Mouse (Mus musculus): ENCODE measurements around the gene Gm28551. TPM values are rescaled to one million over a fixed set of nuclear protein-coding genes. Genes with fewer than 3 reads are reported as not detected.
"Not testable (repeated sequence)": the region's sequence is repeated elsewhere in the genome, so short reads cannot be mapped to it uniquely, and the experiment has no call there.

Gm28551 gene
- 0.44 and 0.76 TPM in 2 replicates for polyA plus RNA-seq (2015; fragmentation: Nextera tagmentation; extraction: Ambion mirVana)

DNA sequence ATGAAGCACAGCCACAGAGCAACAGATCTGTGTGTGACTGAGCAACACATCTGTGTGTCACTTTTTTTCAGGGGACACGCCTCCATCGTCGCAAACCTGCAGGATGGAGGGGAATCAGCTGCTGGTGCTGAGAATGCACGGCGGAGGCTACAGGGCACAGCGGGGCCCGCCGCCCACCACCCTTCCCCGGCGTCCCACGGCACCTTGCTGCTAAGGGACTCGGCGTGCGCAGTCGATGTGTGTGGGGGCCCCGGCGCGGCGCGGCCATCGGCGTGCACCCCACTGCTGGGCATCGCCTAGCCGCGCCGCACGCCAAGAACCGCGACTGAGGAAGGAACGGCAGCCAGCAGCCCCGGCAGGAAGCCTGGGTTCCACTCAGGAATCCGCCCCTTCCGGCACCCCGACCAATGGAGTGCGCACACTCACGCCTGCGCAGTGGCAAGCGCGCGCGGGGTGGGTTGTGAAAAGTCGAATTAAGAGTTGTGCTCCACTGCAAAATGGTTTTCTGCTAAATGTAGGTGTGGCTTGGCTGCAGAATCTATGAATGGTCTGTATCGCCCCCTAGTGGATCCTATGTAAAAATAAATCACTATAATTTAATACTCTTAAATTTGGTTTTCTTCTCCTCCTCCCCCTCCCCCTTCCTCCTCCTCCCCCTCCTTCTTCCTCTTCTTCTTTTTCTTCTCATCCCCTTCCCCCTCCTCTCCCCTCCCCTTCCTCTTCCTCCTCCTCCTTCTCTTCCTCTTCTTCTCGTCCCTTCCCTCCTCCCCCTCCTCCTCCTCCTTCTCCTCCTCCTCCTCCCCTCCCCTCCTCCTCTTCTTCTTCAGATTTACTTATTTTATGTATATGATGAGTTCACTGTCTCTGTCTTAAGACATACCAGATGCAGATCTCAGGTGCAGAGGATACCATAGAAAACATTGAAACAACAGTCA, at the start of gene Gm28551, which contains the start of the genes Asdurf and Asnsd1:
Gene Gm28551, minus strand, starts transcription at position 341 of the 935 bp plus-strand sequence.
Gene Asdurf, minus strand, starts transcription at position 293 of the 935 bp plus-strand sequence.
Gene Asnsd1, minus strand, starts transcription at position 426 of the 935 bp plus-strand sequence.
- H3K4me3 ChIP-seq (replicated peaks) = peak within 1 kb of the TSS; percentile 84
- H3K36me3 ChIP-seq = peaks cover 7% of the 10 kb centered on the region; the same call in 1 of the 2 replicates
- peak; percentile 100 for ATAC-seq
- peak within 1 kb of the TSS; percentile 97 for H3K9ac ChIP-seq
- no peaks in the 10 kb centered on the region for H3K27me3 ChIP-seq (replicated peaks)
- H3K4me1 ChIP-seq (replicated peaks) = no peaks in the 10 kb centered on the region
- H3K9me3 ChIP-seq = no peaks in the 10 kb centered on the region
- H3K4me2 ChIP-seq (replicated peaks) = peak within 1 kb of the TSS; percentile 51
- WGBS = under 1% methylated on average over 44 of the region's 44 CpGs
- H3K27ac ChIP-seq = peak within 1 kb of the TSS; percentile 88

DNA sequence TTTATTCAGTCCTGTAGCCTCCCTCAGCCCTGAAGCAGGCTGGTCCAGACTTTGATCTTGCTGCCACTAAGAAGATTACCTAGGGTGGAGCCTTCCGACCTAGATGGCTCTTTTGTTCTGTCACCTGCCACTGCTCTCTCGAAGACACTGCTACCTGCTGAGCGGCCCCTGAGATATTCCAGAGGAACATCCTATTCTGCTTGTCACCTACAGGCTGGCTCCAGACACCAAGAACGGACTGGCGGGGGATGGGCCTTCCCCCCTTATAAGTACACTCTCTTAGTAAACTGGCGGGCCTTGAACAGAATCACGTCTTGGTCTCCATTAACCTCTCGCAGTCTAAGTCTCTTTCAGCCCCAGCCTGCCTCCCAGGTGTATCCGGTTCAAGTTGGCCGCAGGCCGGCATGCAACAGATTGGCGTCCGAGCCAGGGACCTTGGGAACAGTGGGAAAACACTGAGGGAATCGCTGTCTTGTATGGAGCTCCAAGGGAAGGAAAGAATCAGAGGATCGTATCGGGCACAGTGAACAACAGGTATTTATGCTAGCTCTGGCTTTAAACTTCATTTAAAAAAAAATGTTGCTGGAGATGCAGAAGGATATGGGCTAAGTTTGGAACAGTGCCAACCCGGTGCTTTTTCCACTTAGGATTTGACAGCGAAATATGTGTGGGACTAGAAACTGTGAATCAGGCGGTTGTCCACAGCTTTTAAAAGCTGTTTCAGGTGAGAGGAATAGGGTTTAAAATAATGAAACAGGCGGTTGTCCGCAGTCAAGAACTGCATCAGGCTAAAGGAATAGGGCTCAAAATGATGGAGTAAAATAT, 41.7 kb upstream of the Gm28551 start:
- 36% methylated on average over 21 of the region's 21 CpGs for WGBS
- not testable (repeated sequence) for ATAC-seq; H3K9ac ChIP-seq; H3K9me3 ChIP-seq; H3K4me1 ChIP-seq (replicated peaks); H3K27me3 ChIP-seq (replicated peaks); H3K4me3 ChIP-seq (replicated peaks); H3K36me3 ChIP-seq; H3K27ac ChIP-seq
- 0 out of 2 replicates have a peak overlapping the region, but pooled peaks have one; percentile 14 for H3K4me2 ChIP-seq (replicated peaks)

- WGBS = 93% methylated on average over 14 of the region's 14 CpGs
- Histone ChIP-seq H3K36me3 (no peaks in the 10 kb centered on the region), H3K9ac (no peak overlapping the region), H3K27me3 (replicated peaks) (no peaks in the 10 kb centered on the region), H3K27ac (no peak overlapping the region), H3K9me3 (no peaks in the 10 kb centered on the region), H3K4me1 (replicated peaks) (no peaks in the 10 kb centered on the region), H3K4me3 (replicated peaks) (no peak overlapping the region), H3K4me2 (replicated peaks) (no peak overlapping the region)
- ATAC-seq = no peak
These were observed 36.3 kb upstream of the Gm28551 start for GRCm38 (mm10) chr1:53388762-53389161.

- Histone ChIP-seq H3K36me3 (no peaks in the 10 kb centered on the region), H3K4me1 (replicated peaks) (no peaks in the 10 kb centered on the region), H3K4me3 (replicated peaks) (no peak overlapping the region), H3K9ac (no peak overlapping the region), H3K27ac (no peak overlapping the region), H3K4me2 (replicated peaks) (no peak overlapping the region), H3K9me3 (no peaks in the 10 kb centered on the region), H3K27me3 (replicated peaks) (no peaks in the 10 kb centered on the region)
- whole genome bisulfite sequencing = 77% methylated on average over 6 of the region's 6 CpGs
- no peak for ATAC-seq
These were observed 31.7 kb upstream of the Gm28551 start for GRCm38 (mm10) chr1:53384085-53384688.

GRCm38 (mm10) chr1:53377731-53378130, 25.3 kb upstream of the Gm28551 start:
- Histone ChIP-seq H3K27ac (no peak overlapping the region), H3K9ac (no peak overlapping the region), H3K4me2 (replicated peaks) (no peak overlapping the region), H3K27me3 (replicated peaks) (no peaks in the 10 kb centered on the region), H3K36me3 (no peaks in the 10 kb centered on the region), H3K9me3 (no peaks in the 10 kb centered on the region), H3K4me3 (replicated peaks) (no peak overlapping the region), H3K4me1 (replicated peaks) (no peaks in the 10 kb centered on the region)
- ATAC-seq = no peak
- 74% methylated on average over 3 of the region's 3 CpGs for WGBS

DNA sequence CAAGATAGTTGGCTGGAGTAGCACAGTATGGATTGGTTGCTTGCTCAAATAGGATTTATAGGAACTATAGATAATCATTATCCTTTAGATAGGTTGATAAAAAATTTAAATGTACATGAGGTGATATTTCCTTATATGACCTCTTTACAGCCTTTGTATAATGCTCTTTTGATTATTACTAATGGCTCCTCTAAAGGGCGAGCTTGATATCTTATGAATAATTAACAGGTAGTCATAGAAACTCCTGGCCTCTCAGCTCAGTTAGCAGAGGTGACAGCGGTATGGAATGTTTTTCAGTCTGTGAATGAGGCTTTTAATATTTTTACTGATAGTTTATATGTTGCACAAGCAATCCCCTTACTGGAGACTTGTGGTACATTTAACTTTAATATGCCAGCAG, 23.5 kb upstream of the Gm28551 start:
- not testable (repeated sequence) for H3K4me1 ChIP-seq (replicated peaks); H3K4me2 ChIP-seq (replicated peaks); H3K27me3 ChIP-seq (replicated peaks); H3K4me3 ChIP-seq (replicated peaks); H3K36me3 ChIP-seq; H3K9me3 ChIP-seq; H3K27ac ChIP-seq; H3K9ac ChIP-seq
- ATAC-seq = peak; percentile 67
- WGBS = 79% methylated on average over 2 of the region's 2 CpGs

- no peak overlapping the region for H3K27ac ChIP-seq
- H3K4me3 ChIP-seq (replicated peaks) = no peak overlapping the region
- no peaks in the 10 kb centered on the region for H3K36me3 ChIP-seq
- no peak overlapping the region for H3K9ac ChIP-seq
- no peak overlapping the region for H3K4me2 ChIP-seq (replicated peaks)
- no peaks in the 10 kb centered on the region for H3K4me1 ChIP-seq (replicated peaks)
- H3K27me3 ChIP-seq (replicated peaks) = no peaks in the 10 kb centered on the region
- ATAC-seq = peak; percentile 82
- no peaks in the 10 kb centered on the region for H3K9me3 ChIP-seq
These were observed 6.5 kb upstream of the Gm28551 start for GRCm38 (mm10) chr1:53358988-53359387.

GRCm38 (mm10) chr1:53341071-53341470, 11.4 kb downstream of the Gm28551 start:
- WGBS = 95% methylated on average over 2 of the region's 2 CpGs

GRCm38 (mm10) chr1:53337403-53337802, 15.1 kb downstream of the Gm28551 start:
- H3K4me1 ChIP-seq (replicated peaks); H3K27ac ChIP-seq; H3K4me2 ChIP-seq (replicated peaks); ATAC-seq; H3K9me3 ChIP-seq; H3K9ac ChIP-seq; H3K4me3 ChIP-seq (replicated peaks); H3K36me3 ChIP-seq; H3K27me3 ChIP-seq (replicated peaks): not testable (repeated sequence)
- WGBS = 64% methylated on average over 2 of the region's 2 CpGs

More at GRCm38 (mm10) chr1:53341071-53341470, 11.4 kb downstream of the Gm28551 start:
- no peak overlapping the region for H3K9ac ChIP-seq
- no peaks in the 10 kb centered on the region for H3K27me3 ChIP-seq (replicated peaks)
- peaks cover 16% of the 10 kb centered on the region for H3K36me3 ChIP-seq
- ATAC-seq = no peak
- no peaks in the 10 kb centered on the region for H3K9me3 ChIP-seq
- no peak overlapping the region for H3K4me3 ChIP-seq (replicated peaks)
- no peak overlapping the region for H3K27ac ChIP-seq
- no peak overlapping the region for H3K4me2 ChIP-seq (replicated peaks)
- H3K4me1 ChIP-seq (replicated peaks) = no peaks in the 10 kb centered on the region

GRCm38 (mm10) chr1:53335465-53335864, 17.0 kb downstream of the Gm28551 start:
- Histone ChIP-seq H3K9ac (no peak overlapping the region), H3K36me3 (no peaks in the 10 kb centered on the region), H3K9me3 (no peaks in the 10 kb centered on the region), H3K27me3 (replicated peaks) (no peaks in the 10 kb centered on the region), H3K4me2 (replicated peaks) (no peak overlapping the region), H3K4me1 (replicated peaks) (no peaks in the 10 kb centered on the region), H3K27ac (no peak overlapping the region), H3K4me3 (replicated peaks) (no peak overlapping the region)
- no peak for ATAC-seq

DNA sequence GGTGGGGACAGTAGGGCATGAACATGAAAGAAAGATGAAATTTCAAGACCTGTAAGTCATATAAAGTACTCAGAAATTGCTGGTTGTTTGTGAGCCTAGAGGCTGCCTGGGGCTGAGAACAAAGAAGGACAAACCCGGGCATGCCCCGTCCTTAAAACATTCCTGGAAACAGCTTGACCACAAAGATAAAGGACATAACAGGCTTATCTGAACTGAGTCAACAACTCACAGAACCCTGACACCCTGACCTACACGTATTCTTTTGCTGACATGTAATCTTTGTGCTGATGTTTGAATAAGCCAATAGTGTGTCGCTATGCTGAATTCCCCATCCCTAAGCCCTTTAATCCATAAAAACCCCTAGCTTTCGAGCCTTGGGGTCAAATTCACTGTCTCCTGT, 18.9 kb downstream of the Gm28551 start:
- not testable (repeated sequence) for H3K4me3 ChIP-seq (replicated peaks); H3K4me2 ChIP-seq (replicated peaks); H3K27me3 ChIP-seq (replicated peaks); H3K36me3 ChIP-seq; H3K9ac ChIP-seq; ATAC-seq; H3K9me3 ChIP-seq; H3K4me1 ChIP-seq (replicated peaks); H3K27ac ChIP-seq
- WGBS = 63% methylated on average over 5 of the region's 5 CpGs

All from intestine, embryonic 15.5 days (tissue).